Mouse (Mus musculus) embryo, embryonic 10.5 days (tissue): ENCODE data around the gene Mchr1.

ENCODE experiments used
- DNase-seq: peaks from one replicate; pipeline ENCODE4 v3.0.0-alpha.2; 2015; ENCODE audit warnings: low spot score

Mchr1 gene

GRCm38 (mm10) chr15:81227275-81227674 is 8.0 kb upstream of the Mchr1 start:
- no peak for DNase-seq

- DNase-seq = no peak
Measured at GRCm38 (mm10) chr15:81228258-81228657, 7.0 kb upstream of the Mchr1 start.

GRCm38 (mm10) chr15:81229791-81230190 is 5.5 kb upstream of the Mchr1 start:
- no peak for DNase-seq

GRCm38 (mm10) chr15:81231325-81231724 is 4.0 kb upstream of the Mchr1 start:
- DNase-seq = no peak

GRCm38 (mm10) chr15:81236062-81236461 is 763 bp downstream of the Mchr1 start:
- no peak for DNase-seq

GRCm38 (mm10) chr15:81237471-81237870 is 2.2 kb downstream of the Mchr1 start:
- DNase-seq = no peak

- DNase-seq = peak; percentile 74
Measured at GRCm38 (mm10) chr15:81239261-81239660, 4.0 kb downstream of the Mchr1 start.

GRCm38 (mm10) chr15:81239794-81240343 is 4.6 kb downstream of the Mchr1 start:
- no peak for DNase-seq

- DNase-seq = no peak
Measured at GRCm38 (mm10) chr15:81246890-81247289, 11.6 kb downstream of the Mchr1 start.

GRCm38 (mm10) chr15:81247583-81248340 is 12.5 kb downstream of the Mchr1 start:
- DNase-seq = peak; percentile 44

GRCm38 (mm10) chr15:81248341-81248679 is 13.0 kb downstream of the Mchr1 start:
- no peak for DNase-seq

- no peak for DNase-seq
Measured at GRCm38 (mm10) chr15:81248951-81249579, 13.8 kb downstream of the Mchr1 start.

- DNase-seq = no peak
Measured at GRCm38 (mm10) chr15:81252626-81253174, 17.4 kb downstream of the Mchr1 start.

- DNase-seq = no peak
Measured at GRCm38 (mm10) chr15:81253585-81253984, 18.3 kb downstream of the Mchr1 start.

GRCm38 (mm10) chr15:81254113-81254640 is 18.9 kb downstream of the Mchr1 start:
- no peak for DNase-seq

GRCm38 (mm10) chr15:81255063-81255462 is 19.8 kb downstream of the Mchr1 start:
- no peak for DNase-seq

- no peak for DNase-seq
Measured at GRCm38 (mm10) chr15:81258296-81258695, 23.0 kb downstream of the Mchr1 start.

- DNase-seq = no peak
Measured at GRCm38 (mm10) chr15:81259304-81259703, 24.0 kb downstream of the Mchr1 start.

GRCm38 (mm10) chr15:81260208-81260607 is 24.9 kb downstream of the Mchr1 start:
- no peak for DNase-seq

GRCm38 (mm10) chr15:81264392-81265095 is 29.2 kb downstream of the Mchr1 start:
- no peak for DNase-seq

- no peak for DNase-seq
Measured at GRCm38 (mm10) chr15:81267416-81267815, 32.1 kb downstream of the Mchr1 start.
